Mouse (Mus musculus): ENCODE results near the gene Nlrc4.
A peak's percentile ranks its signal among the peaks of the same experiment; 100 is the strongest.
"Not testable (repeated sequence)": the region's sequence is repeated elsewhere in the genome, so short reads cannot be mapped to it uniquely, and the experiment has no call there.

Nlrc4 gene

GRCm38 (mm10) chr17:74458711-74459408 is at the start of gene Nlrc4:
TSS of gene Nlrc4 (minus strand) at chr17:74459142.
- DNase-seq (ENCODE audit: low spot score) = no peak

- DNase-seq (ENCODE audit: low spot score) = no peak
Observed at GRCm38 (mm10) chr17:74508600-74508999, 49.7 kb upstream of the Nlrc4 start.

- DNase-seq (ENCODE audit: low spot score) = no peak
Observed at GRCm38 (mm10) chr17:74507934-74508333, 49.0 kb upstream of the Nlrc4 start.

- DNase-seq (ENCODE audit: low spot score) = no peak
Observed at GRCm38 (mm10) chr17:74501085-74501484, 42.1 kb upstream of the Nlrc4 start.

GRCm38 (mm10) chr17:74500204-74500603 is 41.3 kb upstream of the Nlrc4 start:
- DNase-seq (ENCODE audit: low spot score) = no peak

- DNase-seq (ENCODE audit: low spot score) = no peak
Observed at GRCm38 (mm10) chr17:74491565-74491964, 32.6 kb upstream of the Nlrc4 start.

GRCm38 (mm10) chr17:74489901-74490220 is 30.9 kb upstream of the Nlrc4 start:
- no peak for DNase-seq (ENCODE audit: low spot score)

- DNase-seq (ENCODE audit: low spot score) = peak; percentile 98
Observed at GRCm38 (mm10) chr17:74489024-74489900, 30.3 kb upstream of the Nlrc4 start, which contains the start of gene Yipf4. TSS of gene Yipf4 (plus strand) at chr17:74489493.

- DNase-seq (ENCODE audit: low spot score) = no peak
Observed at GRCm38 (mm10) chr17:74480361-74481069, 21.6 kb upstream of the Nlrc4 start.

GRCm38 (mm10) chr17:74470133-74470532 is 11.2 kb upstream of the Nlrc4 start:
- DNase-seq (ENCODE audit: low spot score) = not testable (repeated sequence)

- DNase-seq (ENCODE audit: low spot score) = not testable (repeated sequence)
Observed at GRCm38 (mm10) chr17:74467981-74468380, 9.0 kb upstream of the Nlrc4 start.

- no peak for DNase-seq (ENCODE audit: low spot score)
Observed at GRCm38 (mm10) chr17:74463510-74463909, 4.6 kb upstream of the Nlrc4 start.

- DNase-seq (ENCODE audit: low spot score) = no peak
Observed at GRCm38 (mm10) chr17:74457972-74458677, 817 bp downstream of the Nlrc4 start.

- no peak for DNase-seq (ENCODE audit: low spot score)
Observed at GRCm38 (mm10) chr17:74456825-74457224, 2.1 kb downstream of the Nlrc4 start.

- DNase-seq (ENCODE audit: low spot score) = no peak
Observed at GRCm38 (mm10) chr17:74455426-74455825, 3.5 kb downstream of the Nlrc4 start.

GRCm38 (mm10) chr17:74454660-74455059 is 4.3 kb downstream of the Nlrc4 start:
- no peak for DNase-seq (ENCODE audit: low spot score)

GRCm38 (mm10) chr17:74453928-74454327 is 5.0 kb downstream of the Nlrc4 start:
- DNase-seq (ENCODE audit: low spot score) = no peak

- DNase-seq (ENCODE audit: low spot score) = no peak
Observed at GRCm38 (mm10) chr17:74449776-74450175, 9.2 kb downstream of the Nlrc4 start.

- no peak for DNase-seq (ENCODE audit: low spot score)
Observed at GRCm38 (mm10) chr17:74440486-74440885, 18.5 kb downstream of the Nlrc4 start.

GRCm38 (mm10) chr17:74437762-74438161 is 21.2 kb downstream of the Nlrc4 start:
- no peak for DNase-seq (ENCODE audit: low spot score)

GRCm38 (mm10) chr17:74432631-74433030 is 26.3 kb downstream of the Nlrc4 start:
- no peak for DNase-seq (ENCODE audit: low spot score)

GRCm38 (mm10) chr17:74431481-74431880 is 27.5 kb downstream of the Nlrc4 start:
- DNase-seq (ENCODE audit: low spot score) = peak; percentile 23
